Mouse (Mus musculus) megakaryocyte, embryonic 14.5 days (primary cell): Measurements from ENCODE around the gene Rsad2. TPM values are rescaled to one million over a fixed set of nuclear protein-coding genes. Genes with fewer than 3 reads are reported as not detected.

ENCODE experiments used
- H3K27me3 ChIP-seq: replicated peaks from 2 replicates; pipeline ENCODE3; 2012; ENCODE audit warnings: inconsistent platforms
- H3K36me3 ChIP-seq: replicated peaks from 2 replicates; pipeline ENCODE3; 2012; ENCODE audit warnings: low read length, inconsistent platforms, mixed read lengths
- H3K4me1 ChIP-seq: 2 replicates; pipeline ENCODE4 v1.6.1; 2012; ENCODE audit warnings: inconsistent platforms
- H3K4me3 ChIP-seq: replicated peaks from 2 replicates; pipeline ENCODE3; 2012; ENCODE audit warnings: moderate library complexity, mild to moderate bottlenecking, inconsistent platforms
- H3K9me3 ChIP-seq: 2 replicates; pipeline ENCODE4 v1.6.1; 2012; ENCODE audit warnings: inconsistent platforms
- FLI1 ChIP-seq: IDR thresholded peaks from 2 replicates; pipeline ENCODE4 v1.6.1; 2012; ENCODE audit warnings: low read length, inconsistent platforms, mixed read lengths
- GATA1 ChIP-seq: IDR thresholded peaks from 3 replicates; pipeline ENCODE4 v1.6.1; 2012; ENCODE audit warnings: mixed read lengths, low read length, inconsistent platforms, borderline replicate concordance
- polyA plus RNA-seq: library from polyadenylated mRNA; stranded (reverse); fragments of >175 nt; gene quantifications from 2 replicates; pipeline ENCODE4 v1.2.3, GENCODE M21; 2012; ENCODE audit warnings: low replicate concordance; ENCODE audit not compliant: insufficient read depth

Rsad2 gene
- polyA plus RNA-seq, 1 experiment = 2.5 TPM

- peaks cover 7% of the 10 kb centered on the region for H3K36me3 ChIP-seq
- no peak overlapping the region for H3K4me3 ChIP-seq
- peaks cover 35% of the 10 kb centered on the region for H3K4me1 ChIP-seq
- TF ChIP-seq GATA1 = no peak
- TF ChIP-seq FLI1 = no peak
- no peaks in the 10 kb centered on the region for H3K9me3 ChIP-seq
- H3K27me3 ChIP-seq = peaks cover 15% of the 10 kb centered on the region
Observed at GRCm38 (mm10) chr12:26472770-26473481, 16.7 kb upstream of the Rsad2 start.

- Histone ChIP-seq H3K4me1 (peaks cover 35% of the 10 kb centered on the region), H3K9me3 (no peaks in the 10 kb centered on the region), H3K36me3 (peaks cover 4% of the 10 kb centered on the region), H3K27me3 (peaks cover 15% of the 10 kb centered on the region), H3K4me3 (no peak overlapping the region)
- TF ChIP-seq FLI1 (no peak), GATA1 (no peak)
Observed at GRCm38 (mm10) chr12:26471376-26471775, 15.1 kb upstream of the Rsad2 start.

GRCm38 (mm10) chr12:26470042-26470409 lies 13.8 kb upstream of the Rsad2 start:
- H3K4me3 ChIP-seq = peak overlapping the region; percentile 94
- H3K9me3 ChIP-seq = no peaks in the 10 kb centered on the region
- no peak for TF ChIP-seq GATA1
- TF ChIP-seq FLI1 = no peak
- peaks cover 2% of the 10 kb centered on the region for H3K36me3 ChIP-seq
- H3K27me3 ChIP-seq = peaks cover 15% of the 10 kb centered on the region
- H3K4me1 ChIP-seq = peaks cover 35% of the 10 kb centered on the region

GRCm38 (mm10) chr12:26469098-26470041 lies 13.1 kb upstream of the Rsad2 start, which contains the start of gene Cmpk2:
TSS of gene Cmpk2 (plus strand) at chr12:26469204.
- TF ChIP-seq GATA1 (no peak), FLI1 (no peak)
- peaks cover 15% of the 10 kb centered on the region for H3K27me3 ChIP-seq
- H3K36me3 ChIP-seq = peaks cover 2% of the 10 kb centered on the region
- no peaks in the 10 kb centered on the region for H3K9me3 ChIP-seq
- H3K4me3 ChIP-seq = peak within 1 kb of the TSS; percentile 94
- peaks cover 35% of the 10 kb centered on the region for H3K4me1 ChIP-seq

GRCm38 (mm10) chr12:26465600-26465999 lies 9.3 kb upstream of the Rsad2 start:
- peaks cover 9% of the 10 kb centered on the region for H3K27me3 ChIP-seq
- H3K36me3 ChIP-seq = no peaks in the 10 kb centered on the region
- no peaks in the 10 kb centered on the region for H3K9me3 ChIP-seq
- H3K4me1 ChIP-seq = peaks cover 26% of the 10 kb centered on the region
- no peak for TF ChIP-seq FLI1
- TF ChIP-seq GATA1 = no peak
- no peak overlapping the region for H3K4me3 ChIP-seq

GRCm38 (mm10) chr12:26460091-26460490 lies 3.8 kb upstream of the Rsad2 start:
- no peak for TF ChIP-seq GATA1
- no peak for TF ChIP-seq FLI1
- no peaks in the 10 kb centered on the region for H3K36me3 ChIP-seq
- H3K4me3 ChIP-seq = peak overlapping the region; percentile 85
- peaks cover 42% of the 10 kb centered on the region for H3K4me1 ChIP-seq
- H3K27me3 ChIP-seq = no peaks in the 10 kb centered on the region
- no peaks in the 10 kb centered on the region for H3K9me3 ChIP-seq

- H3K9me3 ChIP-seq = no peaks in the 10 kb centered on the region
- TF ChIP-seq GATA1 (no peak), FLI1 (no peak)
- H3K4me1 ChIP-seq = peaks cover 61% of the 10 kb centered on the region
- H3K4me3 ChIP-seq = peak overlapping the region; percentile 60
- H3K27me3 ChIP-seq = no peaks in the 10 kb centered on the region
- peaks cover 7% of the 10 kb centered on the region for H3K36me3 ChIP-seq
Observed at GRCm38 (mm10) chr12:26454682-26455081, 1.6 kb downstream of the Rsad2 start.

- no peaks in the 10 kb centered on the region for H3K9me3 ChIP-seq
- TF ChIP-seq GATA1 (no peak), FLI1 (no peak)
- H3K27me3 ChIP-seq = no peaks in the 10 kb centered on the region
- peaks cover 51% of the 10 kb centered on the region for H3K4me1 ChIP-seq
- peaks cover 21% of the 10 kb centered on the region for H3K36me3 ChIP-seq
- H3K4me3 ChIP-seq = peak overlapping the region; percentile 11
Observed at GRCm38 (mm10) chr12:26452951-26453350, 3.3 kb downstream of the Rsad2 start.

GRCm38 (mm10) chr12:26451150-26451549 lies 5.1 kb downstream of the Rsad2 start:
- Histone ChIP-seq H3K9me3 (no peaks in the 10 kb centered on the region), H3K36me3 (peaks cover 25% of the 10 kb centered on the region), H3K27me3 (no peaks in the 10 kb centered on the region), H3K4me3 (no peak overlapping the region), H3K4me1 (peaks cover 52% of the 10 kb centered on the region)
- no peak for TF ChIP-seq FLI1
- no peak for TF ChIP-seq GATA1

- TF ChIP-seq FLI1 (no peak), GATA1 (no peak)
- Histone ChIP-seq H3K36me3 (peaks cover 39% of the 10 kb centered on the region), H3K27me3 (no peaks in the 10 kb centered on the region), H3K4me1 (peaks cover 40% of the 10 kb centered on the region), H3K9me3 (no peaks in the 10 kb centered on the region), H3K4me3 (no peak overlapping the region)
Observed at GRCm38 (mm10) chr12:26449483-26449882, 6.8 kb downstream of the Rsad2 start.
